Mouse (Mus musculus) intestine, embryonic 14.5 days (tissue): Measurements from ENCODE around the gene Ccnb1. TPM values are rescaled to one million over a fixed set of nuclear protein-coding genes. Genes with fewer than 3 reads are reported as not detected.

Source experiments
- ATAC-seq: fragments of 200-750 bp; cut with Nextera tagmentation; replicated peaks from 2 replicates; pipeline ENCODE4 v1.8.0; 2017; ENCODE audit warnings: low read depth, moderate number of reproducible peaks, moderate TSS enrichment, moderate library complexity; ENCODE audit not compliant: low FRiP score, low TSS enrichment
- DNase-seq: peaks from one replicate; pipeline ENCODE4 v3.0.0-alpha.2; 2018; ENCODE audit warnings: low spot score
- H3K27ac ChIP-seq: fragments of 300-500 bp; sonication (generic); 2 replicates; pipeline ENCODE4 v1.5.1; 2014; ENCODE audit warnings: low read depth, mild to moderate bottlenecking, control low read depth
- H3K27me3 ChIP-seq: fragments of 300-500 bp; sonication (generic); replicated peaks from 2 replicates; pipeline ENCODE4 v1.6.1; 2014; ENCODE audit warnings: low read length, control low read depth; ENCODE audit not compliant: control insufficient read depth, insufficient read depth
- H3K36me3 ChIP-seq: fragments of 300-500 bp; sonication (generic); 2 replicates; pipeline ENCODE4 v1.6.1; 2014; ENCODE audit warnings: low read length, control low read depth; ENCODE audit not compliant: control insufficient read depth, insufficient read depth
- H3K4me1 ChIP-seq: fragments of 300-500 bp; sonication (generic); replicated peaks from 2 replicates; pipeline ENCODE4 v1.6.1; 2014; ENCODE audit warnings: low read length, control low read depth, mixed read lengths; ENCODE audit not compliant: control insufficient read depth, insufficient read depth
- H3K4me2 ChIP-seq: fragments of 300-500 bp; sonication (generic); 2 replicates; pipeline ENCODE4 v1.6.1; 2014; ENCODE audit warnings: low read length
- H3K4me3 ChIP-seq: fragments of 300-500 bp; sonication (generic); 2 replicates; pipeline ENCODE4 v1.5.1; 2014; ENCODE audit warnings: low read depth, low read length, control low read depth, mixed read lengths
- H3K9ac ChIP-seq: fragments of 300-500 bp; sonication (generic); 2 replicates; pipeline ENCODE4 v1.6.1; 2014; ENCODE audit warnings: mild to moderate bottlenecking, low read length
- H3K9me3 ChIP-seq: fragments of 300-500 bp; sonication (generic); 2 replicates; pipeline ENCODE4 v1.6.1; 2016; ENCODE audit warnings: low read length, control low read depth; ENCODE audit not compliant: control insufficient read depth
- WGBS: fragments of 180-500 bp; shearing (Covaris S2); extraction: QIAGEN DNeasy Blood & Tissue Kit; methylation state at CpG from one replicate; pipeline ENCODE4 v1.1.7; 2014; 5-methylcytosine and 5-hydroxymethylcytosine counted together
- polyA plus RNA-seq: library from polyadenylated mRNA; unstranded; fragments of >200 nt; fragmentation: Nextera tagmentation; extraction: Ambion mirVana; gene quantifications from 2 replicates; pipeline ENCODE4 v1.2.1, GENCODE M21; 2014

Gene Ccnb1
- polyA plus RNA-seq, 1 experiment from 2014 or later = 242 TPM

GRCm38 (mm10) chr13:100777491-100777890 lies 8.9 kb downstream of the Ccnb1 start:
- DNase-seq = no peak
- Histone ChIP-seq H3K27me3 (no peaks in the 10 kb centered on the region), H3K9me3 (no peaks in the 10 kb centered on the region), H3K27ac (no peak overlapping the region), H3K36me3 (peaks cover 41% of the 10 kb centered on the region), H3K4me1 (peaks cover 13% of the 10 kb centered on the region), H3K9ac (no peak overlapping the region), H3K4me3 (no peak overlapping the region), H3K4me2 (no peak overlapping the region)
- 75% methylated on average over 3 of the region's 3 CpGs for WGBS
- no peak for ATAC-seq

- ATAC-seq = no peak
- Histone ChIP-seq H3K9me3 (no peaks in the 10 kb centered on the region), H3K9ac (no peak overlapping the region), H3K4me1 (peaks cover 13% of the 10 kb centered on the region), H3K4me3 (no peak overlapping the region), H3K36me3 (peaks cover 40% of the 10 kb centered on the region), H3K4me2 (peak overlapping the region; percentile 97; the same call in 1 of the 2 replicates), H3K27me3 (no peaks in the 10 kb centered on the region), H3K27ac (no peak overlapping the region)
- no peak for DNase-seq
- WGBS = 63% methylated on average over 6 of the region's 6 CpGs
Observed at GRCm38 (mm10) chr13:100776710-100777109, 9.7 kb downstream of the Ccnb1 start.

- Histone ChIP-seq H3K9me3 (no peaks in the 10 kb centered on the region), H3K4me2 (peak overlapping the region; percentile 97), H3K9ac (peak overlapping the region; percentile 70; the same call in 1 of the 2 replicates), H3K27me3 (no peaks in the 10 kb centered on the region), H3K4me1 (peaks cover 13% of the 10 kb centered on the region), H3K36me3 (peaks cover 38% of the 10 kb centered on the region), H3K4me3 (peak overlapping the region; percentile 91), H3K27ac (peak overlapping the region; percentile 9; the same call in 1 of the 2 replicates)
- WGBS = 10% methylated on average over 8 of the region's 8 CpGs
- no peak for DNase-seq
- ATAC-seq = no peak; the same call in 1 of the 2 replicates
Observed at GRCm38 (mm10) chr13:100776056-100776419, 10.3 kb downstream of the Ccnb1 start.

GRCm38 (mm10) chr13:100775252-100776055 lies 10.9 kb downstream of the Ccnb1 start, which contains the start of gene Cenph:
Gene Cenph (minus strand): TSS chr13:100775899.
- H3K27ac ChIP-seq = peak within 1 kb of the TSS; percentile 9; the same call in 1 of the 2 replicates
- peak within 1 kb of the TSS; percentile 97 for H3K4me2 ChIP-seq
- H3K9ac ChIP-seq = peak within 1 kb of the TSS; percentile 70
- no peaks in the 10 kb centered on the region for H3K9me3 ChIP-seq
- no peaks in the 10 kb centered on the region for H3K27me3 ChIP-seq
- WGBS = under 1% methylated on average over 46 of the region's 46 CpGs
- peak; percentile 90 for ATAC-seq
- peaks cover 13% of the 10 kb centered on the region for H3K4me1 ChIP-seq
- H3K4me3 ChIP-seq = peak within 1 kb of the TSS; percentile 91
- peak; percentile 88 for DNase-seq
- peaks cover 36% of the 10 kb centered on the region for H3K36me3 ChIP-seq

GRCm38 (mm10) chr13:100774704-100775103 lies 11.7 kb downstream of the Ccnb1 start:
- Histone ChIP-seq H3K36me3 (peaks cover 39% of the 10 kb centered on the region), H3K27ac (no peak overlapping the region), H3K27me3 (no peaks in the 10 kb centered on the region), H3K9ac (peak overlapping the region; percentile 70), H3K9me3 (no peaks in the 10 kb centered on the region), H3K4me1 (peaks cover 13% of the 10 kb centered on the region), H3K4me2 (peak overlapping the region; percentile 97), H3K4me3 (peak overlapping the region; percentile 91)
- no peak for DNase-seq
- ATAC-seq = no peak

- Histone ChIP-seq H3K9ac (no peak overlapping the region), H3K27me3 (no peaks in the 10 kb centered on the region), H3K9me3 (no peaks in the 10 kb centered on the region), H3K36me3 (peaks cover 14% of the 10 kb centered on the region; the same call in 1 of the 2 replicates), H3K4me3 (no peak overlapping the region), H3K4me2 (no peak overlapping the region), H3K27ac (no peak overlapping the region), H3K4me1 (no peaks in the 10 kb centered on the region)
- ATAC-seq (no peak), DNase-seq (no peak)
- WGBS = 83% methylated on average over 2 of the region's 2 CpGs
Observed at GRCm38 (mm10) chr13:100755329-100755728, 31.0 kb downstream of the Ccnb1 start.

GRCm38 (mm10) chr13:100754186-100754585 lies 32.2 kb downstream of the Ccnb1 start:
- DNase-seq (no peak), ATAC-seq (no peak)
- Histone ChIP-seq H3K4me3 (no peak overlapping the region), H3K4me2 (no peak overlapping the region), H3K4me1 (no peaks in the 10 kb centered on the region), H3K27me3 (no peaks in the 10 kb centered on the region), H3K36me3 (peaks cover 2% of the 10 kb centered on the region; the same call in 1 of the 2 replicates), H3K27ac (no peak overlapping the region), H3K9me3 (no peaks in the 10 kb centered on the region), H3K9ac (no peak overlapping the region)
- WGBS = 65% methylated on average over 4 of the region's 4 CpGs

GRCm38 (mm10) chr13:100753011-100753410 lies 33.4 kb downstream of the Ccnb1 start:
- Histone ChIP-seq H3K4me1 (no peaks in the 10 kb centered on the region), H3K27ac (no peak overlapping the region), H3K4me2 (no peak overlapping the region), H3K9me3 (no peaks in the 10 kb centered on the region), H3K36me3 (no peaks in the 10 kb centered on the region), H3K4me3 (no peak overlapping the region), H3K9ac (no peak overlapping the region), H3K27me3 (no peaks in the 10 kb centered on the region)
- ATAC-seq (no peak), DNase-seq (no peak)
- WGBS = 76% methylated on average over 6 of the region's 6 CpGs

GRCm38 (mm10) chr13:100752529-100752928 lies 33.8 kb downstream of the Ccnb1 start:
- no peaks in the 10 kb centered on the region for H3K27me3 ChIP-seq
- H3K9me3 ChIP-seq = no peaks in the 10 kb centered on the region
- H3K9ac ChIP-seq = no peak overlapping the region
- H3K27ac ChIP-seq = no peak overlapping the region
- WGBS = 82% methylated on average over 8 of the region's 8 CpGs
- no peaks in the 10 kb centered on the region for H3K36me3 ChIP-seq
- no peak for DNase-seq
- no peak overlapping the region for H3K4me3 ChIP-seq
- H3K4me2 ChIP-seq = no peak overlapping the region
- no peak for ATAC-seq
- H3K4me1 ChIP-seq = no peaks in the 10 kb centered on the region
